Mouse (Mus musculus) right cerebral cortex, adult 2 months (tissue): ENCODE measurements around the gene Chst8.

Experiments used
- DNase-seq, 2 experiments: peaks; one replicate each; pipeline ENCODE4 v3.0.0; 2021 to 2022; ENCODE audit warnings: low spot score in 2 of 2

Gene Chst8

GRCm38 (mm10) chr7:34714848-34715460 is 97.6 kb downstream of the Chst8 start:
- DNase-seq, result no peak

GRCm38 (mm10) chr7:34709111-34709510 is 103.4 kb downstream of the Chst8 start:
- no peak for DNase-seq

- no peak for DNase-seq
Measured at GRCm38 (mm10) chr7:34704401-34704800, 108.1 kb downstream of the Chst8 start.

- DNase-seq, result no peak
Measured at GRCm38 (mm10) chr7:34703437-34703836, 109.1 kb downstream of the Chst8 start.

GRCm38 (mm10) chr7:34702718-34703351 is 109.7 kb downstream of the Chst8 start:
- peak in 1 of 2 experiments; percentile 33 for DNase-seq

- DNase-seq, result no peak
Measured at GRCm38 (mm10) chr7:34699888-34700287, 112.6 kb downstream of the Chst8 start.

GRCm38 (mm10) chr7:34698221-34698620 is 114.3 kb downstream of the Chst8 start:
- no peak for DNase-seq

- no peak for DNase-seq
Measured at GRCm38 (mm10) chr7:34696086-34696485, 116.4 kb downstream of the Chst8 start.

- DNase-seq, result no peak
Measured at GRCm38 (mm10) chr7:34694898-34695297, 117.6 kb downstream of the Chst8 start.

GRCm38 (mm10) chr7:34693916-34694315 is 118.6 kb downstream of the Chst8 start:
- no peak for DNase-seq

GRCm38 (mm10) chr7:34693072-34693471 is 119.4 kb downstream of the Chst8 start:
- DNase-seq, result no peak

GRCm38 (mm10) chr7:34690111-34690510 is 122.4 kb downstream of the Chst8 start:
- DNase-seq, result no peak

GRCm38 (mm10) chr7:34689028-34689427 is 123.5 kb downstream of the Chst8 start:
- DNase-seq, result no peak

- no peak for DNase-seq
Measured at GRCm38 (mm10) chr7:34685801-34686200, 126.7 kb downstream of the Chst8 start.

GRCm38 (mm10) chr7:34685176-34685575 is 127.3 kb downstream of the Chst8 start:
- DNase-seq, result no peak

- no peak for DNase-seq
Measured at GRCm38 (mm10) chr7:34680771-34681421, 131.6 kb downstream of the Chst8 start.

- DNase-seq, result no peak
Measured at GRCm38 (mm10) chr7:34679886-34680285, 132.6 kb downstream of the Chst8 start.

- DNase-seq, result peak; percentile 86 to 87
Measured at GRCm38 (mm10) chr7:34675831-34676514, 136.5 kb downstream of the Chst8 start.

GRCm38 (mm10) chr7:34675120-34675790 is 137.3 kb downstream of the Chst8 start:
- no peak for DNase-seq

GRCm38 (mm10) chr7:34672916-34673315 is 139.6 kb downstream of the Chst8 start:
- DNase-seq, result no peak

- peak; percentile 91 to 96 for DNase-seq
Measured at GRCm38 (mm10) chr7:34671911-34672310, 140.6 kb downstream of the Chst8 start.

GRCm38 (mm10) chr7:34670778-34671177 is 141.7 kb downstream of the Chst8 start:
- DNase-seq, result no peak
